Mouse (Mus musculus): Measurements from ENCODE around the gene Nek7. TPM values are rescaled to one million over a fixed set of nuclear protein-coding genes. Genes with fewer than 3 reads are reported as not detected.
A peak's percentile ranks its signal among the peaks of the same experiment; 100 is the strongest.

Nek7 gene
- polyA plus RNA-seq, 1 experiment from 2014 or later: 39.0 TPM

- no peaks in the 10 kb centered on the region for H3K36me3 ChIP-seq (ENCODE audit: control insufficient read depth, insufficient read depth, low read length)
- H3K9ac ChIP-seq (ENCODE audit: low read length): no peak overlapping the region
- no peak overlapping the region for H3K27ac ChIP-seq (replicated peaks; ENCODE audit: low read depth, low read length)
- H3K4me1 ChIP-seq (ENCODE audit: control insufficient read depth, insufficient read depth, low read length): 0 out of 2 replicates have a peak, but pooled peaks cover 3% of the 10 kb centered on the region
- no peak overlapping the region for H3K4me3 ChIP-seq (ENCODE audit: low read depth, low read length)
- DNase-seq (ENCODE audit: low spot score): no peak
- H3K4me2 ChIP-seq (ENCODE audit: low read depth, severe bottlenecking): no peak overlapping the region
- H3K9me3 ChIP-seq (ENCODE audit: control insufficient read depth, low read length): no peaks in the 10 kb centered on the region; the same call in 1 of the 2 replicates
- H3K27me3 ChIP-seq (ENCODE audit: control insufficient read depth, insufficient read depth, low read length): no peaks in the 10 kb centered on the region
- 67% methylated on average over 3 of the region's 3 CpGs for WGBS
- ATAC-seq (ENCODE audit: insufficient number of reproducible peaks, low FRiP score, low TSS enrichment, low read depth): no peak
Measured at GRCm38 (mm10) chr1:138589126-138589525, 30.8 kb downstream of the Nek7 start.

GRCm38 (mm10) chr1:138587812-138588211 lies 32.1 kb downstream of the Nek7 start:
- Histone ChIP-seq H3K4me1 (ENCODE audit: control insufficient read depth, insufficient read depth, low read length) (0 out of 2 replicates have a peak, but pooled peaks cover 3% of the 10 kb centered on the region), H3K9me3 (ENCODE audit: control insufficient read depth, low read length) (no peaks in the 10 kb centered on the region; the same call in 1 of the 2 replicates), H3K4me2 (ENCODE audit: low read depth, severe bottlenecking) (no peak overlapping the region), H3K36me3 (ENCODE audit: control insufficient read depth, insufficient read depth, low read length) (no peaks in the 10 kb centered on the region), H3K27me3 (ENCODE audit: control insufficient read depth, insufficient read depth, low read length) (no peaks in the 10 kb centered on the region), H3K27ac (replicated peaks; ENCODE audit: low read depth, low read length) (no peak overlapping the region), H3K4me3 (ENCODE audit: low read depth, low read length) (no peak overlapping the region), H3K9ac (ENCODE audit: low read length) (no peak overlapping the region)
- DNase-seq (ENCODE audit: low spot score) (no peak), ATAC-seq (ENCODE audit: insufficient number of reproducible peaks, low FRiP score, low TSS enrichment, low read depth) (no peak)
- 28% methylated on average over 3 of the region's 3 CpGs for WGBS

GRCm38 (mm10) chr1:138586891-138587290 lies 33.0 kb downstream of the Nek7 start:
- no peak overlapping the region for H3K4me2 ChIP-seq (ENCODE audit: low read depth, severe bottlenecking)
- ATAC-seq (ENCODE audit: insufficient number of reproducible peaks, low FRiP score, low TSS enrichment, low read depth) (no peak), DNase-seq (ENCODE audit: low spot score) (no peak)
- no peak overlapping the region for H3K9ac ChIP-seq (ENCODE audit: low read length)
- no peaks in the 10 kb centered on the region; the same call in 1 of the 2 replicates for H3K9me3 ChIP-seq (ENCODE audit: control insufficient read depth, low read length)
- no peaks in the 10 kb centered on the region for H3K27me3 ChIP-seq (ENCODE audit: control insufficient read depth, insufficient read depth, low read length)
- no peaks in the 10 kb centered on the region for H3K36me3 ChIP-seq (ENCODE audit: control insufficient read depth, insufficient read depth, low read length)
- no peak overlapping the region for H3K4me3 ChIP-seq (ENCODE audit: low read depth, low read length)
- WGBS: 93% methylated on average over 2 of the region's 2 CpGs
- H3K4me1 ChIP-seq (ENCODE audit: control insufficient read depth, insufficient read depth, low read length): 0 out of 2 replicates have a peak, but pooled peaks cover 3% of the 10 kb centered on the region
- H3K27ac ChIP-seq (replicated peaks; ENCODE audit: low read depth, low read length): no peak overlapping the region

GRCm38 (mm10) chr1:138584423-138585013 lies 35.4 kb downstream of the Nek7 start:
- Histone ChIP-seq H3K4me1 (ENCODE audit: control insufficient read depth, insufficient read depth, low read length) (0 out of 2 replicates have a peak, but pooled peaks cover 3% of the 10 kb centered on the region), H3K27ac (replicated peaks; ENCODE audit: low read depth, low read length) (no peak overlapping the region), H3K27me3 (ENCODE audit: control insufficient read depth, insufficient read depth, low read length) (no peaks in the 10 kb centered on the region), H3K36me3 (ENCODE audit: control insufficient read depth, insufficient read depth, low read length) (no peaks in the 10 kb centered on the region), H3K4me2 (ENCODE audit: low read depth, severe bottlenecking) (no peak overlapping the region), H3K9me3 (ENCODE audit: control insufficient read depth, low read length) (no peaks in the 10 kb centered on the region), H3K4me3 (ENCODE audit: low read depth, low read length) (no peak overlapping the region), H3K9ac (ENCODE audit: low read length) (no peak overlapping the region)
- ATAC-seq (ENCODE audit: insufficient number of reproducible peaks, low FRiP score, low TSS enrichment, low read depth) (no peak), DNase-seq (ENCODE audit: low spot score) (no peak)
- 92% methylated on average over 2 of the region's 2 CpGs for WGBS

GRCm38 (mm10) chr1:138582225-138582624 lies 37.7 kb downstream of the Nek7 start:
- H3K9ac ChIP-seq (ENCODE audit: low read length): no peak overlapping the region
- H3K4me3 ChIP-seq (ENCODE audit: low read depth, low read length): no peak overlapping the region
- no peaks in the 10 kb centered on the region for H3K9me3 ChIP-seq (ENCODE audit: control insufficient read depth, low read length)
- no peaks in the 10 kb centered on the region for H3K27me3 ChIP-seq (ENCODE audit: control insufficient read depth, insufficient read depth, low read length)
- H3K4me1 ChIP-seq (ENCODE audit: control insufficient read depth, insufficient read depth, low read length): no peaks in the 10 kb centered on the region
- no peak overlapping the region for H3K4me2 ChIP-seq (ENCODE audit: low read depth, severe bottlenecking)
- ATAC-seq (ENCODE audit: insufficient number of reproducible peaks, low FRiP score, low TSS enrichment, low read depth) (no peak), DNase-seq (ENCODE audit: low spot score) (no peak)
- H3K36me3 ChIP-seq (ENCODE audit: control insufficient read depth, insufficient read depth, low read length): no peaks in the 10 kb centered on the region
- 87% methylated on average over 7 of the region's 7 CpGs for WGBS
- H3K27ac ChIP-seq (replicated peaks; ENCODE audit: low read depth, low read length): no peak overlapping the region

- no peak overlapping the region for H3K9ac ChIP-seq (ENCODE audit: low read length)
- no peak overlapping the region for H3K4me3 ChIP-seq (ENCODE audit: low read depth, low read length)
- no peak overlapping the region for H3K4me2 ChIP-seq (ENCODE audit: low read depth, severe bottlenecking)
- ATAC-seq (ENCODE audit: insufficient number of reproducible peaks, low FRiP score, low TSS enrichment, low read depth): no peak
- DNase-seq (ENCODE audit: low spot score): no peak
- 77% methylated on average over 11 of the region's 11 CpGs for WGBS
- no peaks in the 10 kb centered on the region for H3K36me3 ChIP-seq (ENCODE audit: control insufficient read depth, insufficient read depth, low read length)
- H3K4me1 ChIP-seq (ENCODE audit: control insufficient read depth, insufficient read depth, low read length): peaks cover 5% of the 10 kb centered on the region; the same call in 1 of the 2 replicates
- no peak overlapping the region for H3K27ac ChIP-seq (replicated peaks; ENCODE audit: low read depth, low read length)
- H3K9me3 ChIP-seq (ENCODE audit: control insufficient read depth, low read length): no peaks in the 10 kb centered on the region
- H3K27me3 ChIP-seq (ENCODE audit: control insufficient read depth, insufficient read depth, low read length): no peaks in the 10 kb centered on the region
Measured at GRCm38 (mm10) chr1:138579822-138580492, 40.0 kb downstream of the Nek7 start.

GRCm38 (mm10) chr1:138579207-138579606 lies 40.7 kb downstream of the Nek7 start:
- Histone ChIP-seq H3K9ac (ENCODE audit: low read length) (no peak overlapping the region), H3K27me3 (ENCODE audit: control insufficient read depth, insufficient read depth, low read length) (no peaks in the 10 kb centered on the region), H3K4me1 (ENCODE audit: control insufficient read depth, insufficient read depth, low read length) (peaks cover 5% of the 10 kb centered on the region; the same call in 1 of the 2 replicates), H3K27ac (replicated peaks; ENCODE audit: low read depth, low read length) (no peak overlapping the region), H3K4me2 (ENCODE audit: low read depth, severe bottlenecking) (no peak overlapping the region), H3K4me3 (ENCODE audit: low read depth, low read length) (no peak overlapping the region), H3K9me3 (ENCODE audit: control insufficient read depth, low read length) (no peaks in the 10 kb centered on the region), H3K36me3 (ENCODE audit: control insufficient read depth, insufficient read depth, low read length) (no peaks in the 10 kb centered on the region)
- ATAC-seq (ENCODE audit: insufficient number of reproducible peaks, low FRiP score, low TSS enrichment, low read depth) (no peak), DNase-seq (ENCODE audit: low spot score) (no peak)
- 78% methylated on average over 7 of the region's 7 CpGs for WGBS

- H3K27ac ChIP-seq (replicated peaks; ENCODE audit: low read depth, low read length): no peak overlapping the region
Measured at GRCm38 (mm10) chr1:138576803-138577202, 43.1 kb downstream of the Nek7 start.

More at GRCm38 (mm10) chr1:138576803-138577202, 43.1 kb downstream of the Nek7 start:
- no peak overlapping the region for H3K4me2 ChIP-seq (ENCODE audit: low read depth, severe bottlenecking)
- H3K27me3 ChIP-seq (ENCODE audit: control insufficient read depth, insufficient read depth, low read length): no peaks in the 10 kb centered on the region
- 39% methylated on average over 7 of the region's 7 CpGs for WGBS
- DNase-seq (ENCODE audit: low spot score) (peak; percentile 57), ATAC-seq (ENCODE audit: insufficient number of reproducible peaks, low FRiP score, low TSS enrichment, low read depth) (no peak)
- H3K9me3 ChIP-seq (ENCODE audit: control insufficient read depth, low read length): no peaks in the 10 kb centered on the region
- H3K9ac ChIP-seq (ENCODE audit: low read length): no peak overlapping the region
- no peaks in the 10 kb centered on the region for H3K36me3 ChIP-seq (ENCODE audit: control insufficient read depth, insufficient read depth, low read length)
- no peak overlapping the region for H3K4me3 ChIP-seq (ENCODE audit: low read depth, low read length)
- peaks cover 5% of the 10 kb centered on the region; the same call in 1 of the 2 replicates for H3K4me1 ChIP-seq (ENCODE audit: control insufficient read depth, insufficient read depth, low read length)

Data from limb, embryonic 11.5 days (tissue).